Mouse (Mus musculus): Measurements from ENCODE around the gene Grm7.

GRCm38 (mm10) chr6:111368111-111368510, 722.7 kb downstream of the Grm7 start:
- TF ChIP-seq CTCF (IDR thresholded peaks at IDR 0.05; ENCODE audit: borderline replicate concordance, control insufficient read depth, extremely low read depth, insufficient read depth, low read length, poor library complexity) (no peak), POLR2A (IDR thresholded peaks at IDR 0.05; ENCODE audit: control insufficient read depth, extremely low read depth, insufficient read depth, low read length, poor library complexity) (no peak)
